Mouse (Mus musculus) kidney, postnatal 0 days (tissue): ENCODE measurements around the gene Gm37240. TPM values are rescaled to one million over a fixed set of nuclear protein-coding genes. Genes with fewer than 3 reads are reported as not detected.
A peak's percentile ranks its signal among the peaks of the same experiment; 100 is the strongest.

Experiments used
- ATAC-seq: fragments of 200-750 bp; cut with Nextera tagmentation; replicated peaks from 2 replicates; pipeline ENCODE4 v1.8.0; 2017; ENCODE audit warnings: low read depth, moderate number of reproducible peaks, moderate TSS enrichment, moderate library complexity; ENCODE audit not compliant: low FRiP score
- DNase-seq: peaks from one replicate; pipeline ENCODE4 v3.0.0-alpha.2; 2016; ENCODE audit warnings: low spot score
- H3K27ac ChIP-seq: fragments of 300-500 bp; sonication (generic); 2 replicates; pipeline ENCODE4 v1.5.1; 2014; ENCODE audit warnings: mild to moderate bottlenecking
- H3K27me3 ChIP-seq: fragments of 300-500 bp; sonication (generic); 2 replicates; pipeline ENCODE4 v1.6.1; 2014; ENCODE audit warnings: low read length, mixed read lengths; ENCODE audit not compliant: insufficient read depth
- H3K36me3 ChIP-seq: fragments of 300-500 bp; sonication (generic); 2 replicates; pipeline ENCODE4 v1.6.1; 2014; ENCODE audit warnings: low read length, mixed read lengths; ENCODE audit not compliant: insufficient read depth
- H3K4me1 ChIP-seq: fragments of 300-500 bp; sonication (generic); replicated peaks from 2 replicates; pipeline ENCODE4 v1.6.1; 2014; ENCODE audit warnings: antibody characterized with exemption, low read length, mixed read lengths; ENCODE audit not compliant: insufficient read depth
- H3K4me2 ChIP-seq: fragments of 300-500 bp; sonication (generic); 2 replicates; pipeline ENCODE4 v1.6.1; 2014; ENCODE audit warnings: mild to moderate bottlenecking, low read length, moderate library complexity, mixed read lengths
- H3K4me3 ChIP-seq: fragments of 300-500 bp; sonication (generic); replicated peaks from 2 replicates; pipeline ENCODE4 v1.5.1; 2014; ENCODE audit warnings: low read depth, low read length
- H3K9ac ChIP-seq: fragments of 300-500 bp; sonication (generic); 2 replicates; pipeline ENCODE4 v1.6.1; 2014; ENCODE audit warnings: low read depth, low read length
- H3K9me3 ChIP-seq: fragments of 300-500 bp; sonication (generic); replicated peaks from 2 replicates; pipeline ENCODE4 v1.6.1; 2016; ENCODE audit warnings: low read length, inconsistent platforms, mixed read lengths
- CTCF ChIP-seq: IDR thresholded peaks from 2 replicates; pipeline ENCODE4 v1.5.1; 2016; ENCODE audit warnings: antibody characterized with exemption, low read depth, mild to moderate bottlenecking, moderate library complexity
- WGBS: fragments of 180-500 bp; shearing (Covaris S2); extraction: QIAGEN DNeasy Blood & Tissue Kit; methylation state at CpG from one replicate; pipeline ENCODE4 v1.1.7; 2014; 5-methylcytosine and 5-hydroxymethylcytosine counted together
- polyA plus RNA-seq: library from polyadenylated mRNA; unstranded; fragments of >200 nt; fragmentation: Nextera tagmentation; extraction: Ambion mirVana; gene quantifications from 2 replicates; pipeline ENCODE4 v1.2.1, GENCODE M21; 2015

Gene Gm37240
- polyA plus RNA-seq, 1 experiment from 2014 or later = 10.8 TPM

- Histone ChIP-seq H3K9ac (no peak overlapping the region), H3K4me3 (no peak overlapping the region), H3K4me2 (no peak overlapping the region), H3K9me3 (no peaks in the 10 kb centered on the region), H3K27ac (no peak overlapping the region), H3K4me1 (no peaks in the 10 kb centered on the region), H3K36me3 (no peaks in the 10 kb centered on the region), H3K27me3 (no peaks in the 10 kb centered on the region)
- no peak for TF ChIP-seq CTCF
- ATAC-seq (no peak), DNase-seq (no peak)
- 94% methylated on average over 2 of the region's 2 CpGs for WGBS
Measured at GRCm38 (mm10) chr3:84753816-84754215, 1133.5 kb downstream of the Gm37240 start.

- TF ChIP-seq CTCF = no peak
Measured at GRCm38 (mm10) chr3:84749222-84749621, 1138.1 kb downstream of the Gm37240 start.

GRCm38 (mm10) chr3:84748139-84748538 lies 1139.2 kb downstream of the Gm37240 start:
- no peak overlapping the region for H3K27ac ChIP-seq
- no peaks in the 10 kb centered on the region; the same call in 1 of the 2 replicates for H3K27me3 ChIP-seq
- DNase-seq (no peak), ATAC-seq (no peak)
- H3K4me3 ChIP-seq = no peak overlapping the region
- H3K4me2 ChIP-seq = no peak overlapping the region
- no peaks in the 10 kb centered on the region for H3K4me1 ChIP-seq
- no peaks in the 10 kb centered on the region for H3K36me3 ChIP-seq
- no peaks in the 10 kb centered on the region for H3K9me3 ChIP-seq
- no peak overlapping the region for H3K9ac ChIP-seq
- 44% methylated on average over 5 of the region's 5 CpGs for WGBS
- TF ChIP-seq CTCF = no peak

More at GRCm38 (mm10) chr3:84749222-84749621, 1138.1 kb downstream of the Gm37240 start:
- WGBS = 61% methylated on average over 5 of the region's 5 CpGs
- Histone ChIP-seq H3K27ac (no peak overlapping the region), H3K4me1 (no peaks in the 10 kb centered on the region), H3K4me2 (no peak overlapping the region), H3K27me3 (no peaks in the 10 kb centered on the region; the same call in 1 of the 2 replicates), H3K9ac (no peak overlapping the region), H3K9me3 (no peaks in the 10 kb centered on the region), H3K4me3 (no peak overlapping the region), H3K36me3 (no peaks in the 10 kb centered on the region)
- DNase-seq = no peak
- ATAC-seq = no peak

GRCm38 (mm10) chr3:84745537-84746189 lies 1141.7 kb downstream of the Gm37240 start:
- Histone ChIP-seq H3K36me3 (no peaks in the 10 kb centered on the region), H3K27ac (no peak overlapping the region), H3K4me3 (no peak overlapping the region), H3K9me3 (no peaks in the 10 kb centered on the region), H3K9ac (no peak overlapping the region), H3K27me3 (no peaks in the 10 kb centered on the region; the same call in 1 of the 2 replicates), H3K4me1 (no peaks in the 10 kb centered on the region), H3K4me2 (peak overlapping the region; percentile 35)
- DNase-seq = peak; percentile 83
- 0 out of 2 replicates have a peak, but pooled peaks have one; percentile 33 for ATAC-seq
- TF ChIP-seq CTCF = peak; percentile 24; the same call in 1 of the 2 replicates
- 9% methylated on average over 18 of the region's 18 CpGs for WGBS

GRCm38 (mm10) chr3:84744707-84745106 lies 1142.6 kb downstream of the Gm37240 start:
- H3K4me1 ChIP-seq = no peaks in the 10 kb centered on the region
- H3K9ac ChIP-seq = no peak overlapping the region
- H3K36me3 ChIP-seq = no peaks in the 10 kb centered on the region
- no peak for TF ChIP-seq CTCF
- H3K4me3 ChIP-seq = no peak overlapping the region
- no peaks in the 10 kb centered on the region; the same call in 1 of the 2 replicates for H3K27me3 ChIP-seq
- no peak overlapping the region for H3K4me2 ChIP-seq
- DNase-seq = no peak
- no peak overlapping the region for H3K27ac ChIP-seq
- no peaks in the 10 kb centered on the region for H3K9me3 ChIP-seq
- WGBS = 27% methylated on average over 13 of the region's 13 CpGs
- no peak for ATAC-seq

GRCm38 (mm10) chr3:84740050-84740596 lies 1147.2 kb downstream of the Gm37240 start:
- no peak for ATAC-seq
- H3K9me3 ChIP-seq = no peaks in the 10 kb centered on the region
- no peak for TF ChIP-seq CTCF
- H3K4me1 ChIP-seq = no peaks in the 10 kb centered on the region
- no peak overlapping the region for H3K27ac ChIP-seq
- no peak overlapping the region for H3K4me2 ChIP-seq
- no peak for DNase-seq
- no peak overlapping the region for H3K9ac ChIP-seq
- no peak overlapping the region for H3K4me3 ChIP-seq
- H3K27me3 ChIP-seq = no peaks in the 10 kb centered on the region
- H3K36me3 ChIP-seq = no peaks in the 10 kb centered on the region
- 13% methylated on average over 10 of the region's 10 CpGs for WGBS
